Mouse (Mus musculus) MEL (cell line): ENCODE measurements around the gene Robo3. TPM values are rescaled to one million over a fixed set of nuclear protein-coding genes. Genes with fewer than 3 reads are reported as not detected.

Source experiments
- DNase-seq: peaks from one replicate; pipeline ENCODE4 v3.0.0; 2011; ENCODE audit warnings: low read depth, low spot score
- H3K27ac ChIP-seq: 2 replicates; pipeline ENCODE4 v1.5.1; 2012; ENCODE audit warnings: low read depth, mild to moderate bottlenecking, control low read depth, low read length, moderate library complexity; ENCODE audit not compliant: control insufficient read depth
- H3K27me3 ChIP-seq, 2 experiments: fragments of 150-350 bp in 1 of 2; sonication (generic) in 1 of 2; 2 replicates each; pipeline ENCODE4 v1.6.1; 2012; ENCODE audit warnings: low read length in 2 of 2, mild to moderate bottlenecking in 2 of 2, improper control_type of control experiment in 1 of 2, moderate library complexity in 1 of 2; ENCODE audit not compliant: insufficient read depth in 2 of 2, control insufficient read depth in 1 of 2
- H3K36me3 ChIP-seq, 2 experiments: 2 replicates each; pipeline ENCODE4 v1.6.1; 2012 to 2014; ENCODE audit warnings: low read length in 2 of 2, improper control_type of control experiment in 1 of 2, inconsistent platforms in 1 of 2, mild to moderate bottlenecking in 1 of 2; ENCODE audit not compliant: insufficient read depth in 2 of 2, control insufficient read depth in 1 of 2
- H3K4me1 ChIP-seq, 2 experiments: fragments of 150-350 bp in 1 of 2; sonication (generic) in 1 of 2; 2 replicates each; pipeline ENCODE4 v1.6.1; 2012; ENCODE audit warnings: low read length in 2 of 2, improper control_type of control experiment in 1 of 2, mild to moderate bottlenecking in 1 of 2; ENCODE audit not compliant: insufficient read depth in 2 of 2, control insufficient read depth in 1 of 2
- H3K4me3 ChIP-seq, 2 experiments: fragments of 150-350 bp in 1 of 2; sonication (generic) in 1 of 2; 2 replicates each; pipeline ENCODE4 v1.5.1; 2012; ENCODE audit warnings: low read depth in 2 of 2, low read length in 2 of 2, mild to moderate bottlenecking in 2 of 2, moderate library complexity in 2 of 2, control low read depth in 1 of 2, improper control_type of control experiment in 1 of 2; ENCODE audit not compliant: control insufficient read depth in 1 of 2, insufficient read depth in 1 of 2
- H3K79me2 ChIP-seq: 2 replicates; pipeline ENCODE4 v1.6.1; 2012; ENCODE audit warnings: mild to moderate bottlenecking, low read length, moderate library complexity; ENCODE audit not compliant: control insufficient read depth, poor library complexity, insufficient read depth
- H3K9ac ChIP-seq: 2 replicates; pipeline ENCODE4 v1.6.1; 2012; ENCODE audit warnings: low read depth, mild to moderate bottlenecking, control low read depth, low read length, moderate library complexity; ENCODE audit not compliant: control insufficient read depth, poor library complexity, severe bottlenecking
- H3K9me3 ChIP-seq: fragments of 150-350 bp; sonication (generic); replicated peaks from 2 replicates; pipeline ENCODE4 v1.6.1; 2012; ENCODE audit warnings: mild to moderate bottlenecking, low read length, improper control_type of control experiment, moderate library complexity; ENCODE audit not compliant: insufficient read depth
- CTCF ChIP-seq, 3 experiments: IDR thresholded peaks in 2 of 3; conservative IDR thresholded peaks in 1 of 3; 2 replicates each; pipeline ENCODE4 v1.5.1; 2011 to 2012; ENCODE audit warnings: low read length in 3 of 3, low read depth in 2 of 3, mild to moderate bottlenecking in 2 of 3, improper control_type of control experiment in 1 of 3, inconsistent platforms in 1 of 3, mixed read lengths in 1 of 3, moderate library complexity in 1 of 3; ENCODE audit not compliant: control insufficient read depth in 1 of 3, insufficient read depth in 1 of 3, poor library complexity in 1 of 3, severe bottlenecking in 1 of 3
- EP300 ChIP-seq, 2 experiments: IDR thresholded peaks; 2 replicates each; pipeline ENCODE4 v1.6.1; 2011; ENCODE audit warnings: improper control_type of control experiment in 2 of 2, low read length in 2 of 2, low read depth in 1 of 2, mild to moderate bottlenecking in 1 of 2
- GATA1 ChIP-seq: IDR thresholded peaks from 2 replicates; pipeline ENCODE4 v1.6.1; 2011; ENCODE audit warnings: low read depth, low read length, improper control_type of control experiment
- JUND ChIP-seq: IDR thresholded peaks from 2 replicates; pipeline ENCODE4 v1.6.1; 2011; ENCODE audit warnings: low read depth, mild to moderate bottlenecking, improper control_type of control experiment, low read length
- MAX ChIP-seq: IDR thresholded peaks from 2 replicates; pipeline ENCODE4 v1.6.1; 2011; ENCODE audit warnings: low read length, improper control_type of control experiment
- MEF2A ChIP-seq: IDR thresholded peaks from 2 replicates; pipeline ENCODE4 v1.6.1; 2014; ENCODE audit warnings: low read depth, mild to moderate bottlenecking, inconsistent platforms, low read length, improper control_type of control experiment; ENCODE audit not compliant: poor library complexity, insufficient replicate concordance, severe bottlenecking; ENCODE audit errors: extremely low read depth
- MXI1 ChIP-seq: IDR thresholded peaks from 2 replicates; pipeline ENCODE4 v1.6.1; 2011; ENCODE audit warnings: mild to moderate bottlenecking, low read depth, low read length, improper control_type of control experiment
- MYB ChIP-seq: IDR thresholded peaks from 2 replicates; pipeline ENCODE4 v1.6.1; 2011; ENCODE audit warnings: mild to moderate bottlenecking, low read depth, low read length, improper control_type of control experiment
- NRF1 ChIP-seq: IDR thresholded peaks from 2 replicates; pipeline ENCODE4 v1.6.1; 2014; ENCODE audit warnings: low read depth, mild to moderate bottlenecking, inconsistent platforms, low read length, improper control_type of control experiment, moderate library complexity; ENCODE audit not compliant: poor library complexity, insufficient read depth, severe bottlenecking
- RAD21 ChIP-seq: IDR thresholded peaks from 2 replicates; pipeline ENCODE4 v1.6.1; 2011; ENCODE audit warnings: mild to moderate bottlenecking, low read depth, low read length, improper control_type of control experiment
- SMC3 ChIP-seq: IDR thresholded peaks from 2 replicates; pipeline ENCODE4 v1.6.1; 2011; ENCODE audit warnings: low read depth, low read length, improper control_type of control experiment
- TBP ChIP-seq: IDR thresholded peaks from 2 replicates; pipeline ENCODE4 v1.8.0; 2011; ENCODE audit warnings: low read depth, low read length, improper control_type of control experiment
- TCF12 ChIP-seq: IDR thresholded peaks from 2 replicates; pipeline ENCODE4 v1.6.1; 2014; ENCODE audit warnings: low read depth, mild to moderate bottlenecking, inconsistent platforms, low read length, improper control_type of control experiment, moderate library complexity
- UBTF ChIP-seq: IDR thresholded peaks from 2 replicates; pipeline ENCODE4 v1.6.1; 2012; ENCODE audit warnings: low read depth, mild to moderate bottlenecking, inconsistent platforms, low read length, improper control_type of control experiment, moderate library complexity, borderline replicate concordance; ENCODE audit not compliant: insufficient read depth
- ZNF384 ChIP-seq: IDR thresholded peaks from 2 replicates; pipeline ENCODE4 v1.6.1; 2012; ENCODE audit warnings: low read depth, mild to moderate bottlenecking, inconsistent platforms, low read length, improper control_type of control experiment
- polyA plus RNA-seq, 2 experiments: library from polyadenylated mRNA; stranded (reverse) in 1 of 2; unstranded in 1 of 2; fragments of >175 nt in 1 of 2; fragments of >200 nt in 1 of 2; gene quantifications; 2 replicates each; pipeline versions ENCODE4 v1.2.1 to v1.2.4; 2012; ENCODE audit warnings: low replicate concordance in 2 of 2, low read depth in 1 of 2; ENCODE audit not compliant: insufficient read length in 2 of 2, insufficient read depth in 1 of 2, missing spikeins in 1 of 2
- total RNA-seq: library from RNA; depleted of rRNA; stranded (reverse); fragments of 300-350 nt; gene quantifications from 2 replicates; pipeline ENCODE4 v1.2.3, GENCODE M21; 2012

The Robo3 gene
- total and polyA plus RNA-seq, 3 experiments: not detected

GRCm38 (mm10) chr9:37384284-37385182 is 48.5 kb downstream of the Robo3 start:
- Histone ChIP-seq H3K9me3 (no peaks in the 10 kb centered on the region), H3K9ac (no peak overlapping the region), H3K79me2 (no peaks in the 10 kb centered on the region), H3K27ac (no peak overlapping the region), H3K27me3 (0 out of 4 replicates have a peak, but pooled peaks cover 0 to 1% of the 10 kb centered on the region in 2 experiments), H3K4me3 (no peak overlapping the region), H3K4me1 (no peaks in the 10 kb centered on the region), H3K36me3 (no peaks in the 10 kb centered on the region)
- TF ChIP-seq NRF1 (no peak), CTCF (IDR thresholded peaks at IDR 0.05 in 2 of 3, conservative IDR thresholded peaks at IDR 0.05 in 1 of 3; ENCODE audit: control insufficient read depth in 1 of 3, insufficient read depth in 1 of 3, low read depth in 2 of 3, low read length in 3 of 3, poor library complexity in 1 of 3, severe bottlenecking in 1 of 3) (no peak), MYB (no peak), MAX (no peak), TBP (no peak), RAD21 (no peak), ZNF384 (no peak), EP300 (IDR thresholded peaks at IDR 0.05; ENCODE audit: low read depth in 1 of 2, low read length in 2 of 2) (no peak), JUND (no peak), SMC3 (no peak), MEF2A (no peak), MXI1 (no peak), UBTF (no peak), TCF12 (no peak)
- no peak for DNase-seq

GRCm38 (mm10) chr9:37383161-37383560 is 49.9 kb downstream of the Robo3 start:
- Histone ChIP-seq H3K27me3 (0 out of 4 replicates have a peak, but pooled peaks cover 0 to 1% of the 10 kb centered on the region in 2 experiments), H3K4me1 (no peaks in the 10 kb centered on the region), H3K9ac (no peak overlapping the region), H3K36me3 (no peaks in the 10 kb centered on the region), H3K9me3 (no peaks in the 10 kb centered on the region), H3K27ac (no peak overlapping the region), H3K4me3 (no peak overlapping the region), H3K79me2 (no peaks in the 10 kb centered on the region)
- no peak for TF ChIP-seq GATA1
- no peak for DNase-seq
